Mouse (Mus musculus) stomach, postnatal 0 days (tissue): ENCODE measurements around the gene Gatc. TPM values are rescaled to one million over a fixed set of nuclear protein-coding genes. Genes with fewer than 3 reads are reported as not detected.

Experiments
- ATAC-seq: fragments of 200-750 bp; cut with Nextera tagmentation; 2 replicates; pipeline ENCODE4 v1.8.0; 2017; ENCODE audit not compliant: low FRiP score, low TSS enrichment
- DNase-seq: peaks from one replicate; pipeline ENCODE4 v3.0.0-alpha.2; 2016; ENCODE audit warnings: low spot score
- H3K27ac ChIP-seq: fragments of 300-500 bp; sonication (generic); replicated peaks from 2 replicates; pipeline ENCODE4 v1.5.1; 2014; ENCODE audit warnings: mild to moderate bottlenecking, control low read depth
- H3K27me3 ChIP-seq: fragments of 300-500 bp; sonication (generic); 2 replicates; pipeline ENCODE4 v1.6.1; 2014; ENCODE audit warnings: low read length; ENCODE audit not compliant: control insufficient read depth, insufficient read depth
- H3K36me3 ChIP-seq: fragments of 300-500 bp; sonication (generic); 2 replicates; pipeline ENCODE4 v1.6.1; 2014; ENCODE audit warnings: low read length, mixed read lengths; ENCODE audit not compliant: control insufficient read depth, insufficient read depth
- H3K4me1 ChIP-seq: fragments of 300-500 bp; sonication (generic); replicated peaks from 2 replicates; pipeline ENCODE4 v1.6.1; 2014; ENCODE audit warnings: antibody characterized with exemption; ENCODE audit not compliant: control insufficient read depth, insufficient read depth
- H3K4me2 ChIP-seq: fragments of 300-500 bp; sonication (generic); replicated peaks from 2 replicates; pipeline ENCODE4 v1.6.1; 2014; ENCODE audit warnings: low read depth, mild to moderate bottlenecking, control low read depth, moderate library complexity
- H3K4me3 ChIP-seq: fragments of 300-500 bp; sonication (generic); 2 replicates; pipeline ENCODE4 v1.5.1; 2014; ENCODE audit warnings: low read depth, low read length, control low read depth
- H3K9ac ChIP-seq: fragments of 300-500 bp; sonication (generic); 2 replicates; pipeline ENCODE4 v1.6.1; 2014; ENCODE audit warnings: mild to moderate bottlenecking, low read length, control low read depth, mixed read lengths
- H3K9me3 ChIP-seq: fragments of 300-500 bp; sonication (generic); 2 replicates; pipeline ENCODE4 v1.6.1; 2016; ENCODE audit warnings: low read length; ENCODE audit not compliant: control insufficient read depth
- CTCF ChIP-seq: IDR thresholded peaks from 2 replicates; pipeline ENCODE4 v1.5.1; 2016; ENCODE audit warnings: antibody characterized with exemption, low read depth, mild to moderate bottlenecking, moderate library complexity
- EP300 ChIP-seq: optimal IDR thresholded peaks from 2 replicates; pipeline ENCODE3; 2016; ENCODE audit warnings: antibody characterized with exemption
- WGBS: fragments of 180-500 bp; shearing (Covaris S2); extraction: QIAGEN DNeasy Blood & Tissue Kit; methylation state at CpG from one replicate; pipeline ENCODE4 v1.1.7; 2014; 5-methylcytosine and 5-hydroxymethylcytosine counted together
- polyA plus RNA-seq: library from polyadenylated mRNA; unstranded; fragments of >200 nt; fragmentation: Nextera tagmentation; extraction: Ambion mirVana; gene quantifications from 2 replicates; pipeline ENCODE4 v1.2.1, GENCODE M21; 2015

The Gatc gene
- polyA plus RNA-seq, 1 experiment from 2014 or later, result 12.9 TPM

GRCm38 (mm10) chr5:115358872-115359271 lies 17.9 kb upstream of the Gatc start:
- DNase-seq, result peak; percentile 91
- Histone ChIP-seq H3K27ac (no peak overlapping the region), H3K27me3 (no peaks in the 10 kb centered on the region), H3K4me3 (no peak overlapping the region), H3K36me3 (no peaks in the 10 kb centered on the region), H3K9me3 (no peaks in the 10 kb centered on the region), H3K4me2 (no peak overlapping the region), H3K4me1 (no peaks in the 10 kb centered on the region), H3K9ac (no peak overlapping the region)
- peak; percentile 88 for ATAC-seq
- TF ChIP-seq CTCF (peak; percentile 97), EP300 (no peak)
- 2% methylated on average over 12 of the region's 12 CpGs for WGBS

DNA sequence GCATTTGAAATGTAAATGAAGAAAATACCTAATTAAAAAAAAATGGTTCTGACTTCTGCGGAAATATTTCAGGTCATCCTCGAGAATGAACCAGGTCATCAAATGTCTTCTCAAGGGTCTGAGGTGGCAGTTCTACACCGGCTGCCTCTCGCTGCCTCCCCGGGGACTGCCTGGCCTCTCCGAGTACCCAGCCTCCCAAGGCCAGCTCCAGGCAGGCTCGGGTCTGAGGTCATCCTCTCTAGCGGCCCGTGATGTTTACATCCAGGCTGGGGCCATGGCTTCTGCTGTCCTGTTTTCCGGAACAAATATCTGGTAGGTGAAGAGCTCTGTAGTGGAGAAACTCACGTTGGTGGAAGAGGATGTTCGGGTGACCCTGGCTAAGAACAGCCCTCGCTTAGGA lies 14.1 kb upstream of the Gatc start:
- Histone ChIP-seq H3K27me3 (no peaks in the 10 kb centered on the region), H3K4me3 (no peak overlapping the region), H3K9me3 (no peaks in the 10 kb centered on the region), H3K4me1 (no peaks in the 10 kb centered on the region), H3K27ac (no peak overlapping the region), H3K9ac (no peak overlapping the region), H3K4me2 (no peak overlapping the region), H3K36me3 (no peaks in the 10 kb centered on the region)
- no peak for DNase-seq
- ATAC-seq, result no peak
- no peak for TF ChIP-seq EP300
- 42% methylated on average over 13 of the region's 13 CpGs for WGBS

- H3K36me3 ChIP-seq, result no peaks in the 10 kb centered on the region
- no peaks in the 10 kb centered on the region for H3K9me3 ChIP-seq
- DNase-seq (no peak), ATAC-seq (no peak)
- H3K9ac ChIP-seq, result no peak overlapping the region
- H3K4me2 ChIP-seq, result no peak overlapping the region
- H3K27ac ChIP-seq, result no peak overlapping the region
- H3K4me3 ChIP-seq, result no peak overlapping the region
- 75% methylated on average over 5 of the region's 5 CpGs for WGBS
- H3K4me1 ChIP-seq, result no peaks in the 10 kb centered on the region; the same call in 1 of the 2 replicates
- no peaks in the 10 kb centered on the region for H3K27me3 ChIP-seq
- peak; percentile 22 for TF ChIP-seq CTCF
- TF ChIP-seq EP300, result no peak
These were observed 10.4 kb upstream of the Gatc start for GRCm38 (mm10) chr5:115351348-115351747.

- H3K36me3 ChIP-seq, result peaks cover 4% of the 10 kb centered on the region; the same call in 1 of the 2 replicates
- peak overlapping the region; percentile 74 for H3K27ac ChIP-seq
- H3K9me3 ChIP-seq, result no peaks in the 10 kb centered on the region
- TF ChIP-seq EP300, result no peak
- TF ChIP-seq CTCF, result no peak
- ATAC-seq (peak; percentile 20), DNase-seq (no peak)
- WGBS, result under 1% methylated on average over 18 of the region's 18 CpGs
- H3K9ac ChIP-seq, result peak overlapping the region; percentile 62
- H3K4me3 ChIP-seq, result peak overlapping the region; percentile 73
- H3K4me2 ChIP-seq, result peak overlapping the region; percentile 84
- no peaks in the 10 kb centered on the region for H3K27me3 ChIP-seq
- no peaks in the 10 kb centered on the region; the same call in 1 of the 2 replicates for H3K4me1 ChIP-seq
These were observed 8.2 kb upstream of the Gatc start for GRCm38 (mm10) chr5:115349225-115349555.

DNA sequence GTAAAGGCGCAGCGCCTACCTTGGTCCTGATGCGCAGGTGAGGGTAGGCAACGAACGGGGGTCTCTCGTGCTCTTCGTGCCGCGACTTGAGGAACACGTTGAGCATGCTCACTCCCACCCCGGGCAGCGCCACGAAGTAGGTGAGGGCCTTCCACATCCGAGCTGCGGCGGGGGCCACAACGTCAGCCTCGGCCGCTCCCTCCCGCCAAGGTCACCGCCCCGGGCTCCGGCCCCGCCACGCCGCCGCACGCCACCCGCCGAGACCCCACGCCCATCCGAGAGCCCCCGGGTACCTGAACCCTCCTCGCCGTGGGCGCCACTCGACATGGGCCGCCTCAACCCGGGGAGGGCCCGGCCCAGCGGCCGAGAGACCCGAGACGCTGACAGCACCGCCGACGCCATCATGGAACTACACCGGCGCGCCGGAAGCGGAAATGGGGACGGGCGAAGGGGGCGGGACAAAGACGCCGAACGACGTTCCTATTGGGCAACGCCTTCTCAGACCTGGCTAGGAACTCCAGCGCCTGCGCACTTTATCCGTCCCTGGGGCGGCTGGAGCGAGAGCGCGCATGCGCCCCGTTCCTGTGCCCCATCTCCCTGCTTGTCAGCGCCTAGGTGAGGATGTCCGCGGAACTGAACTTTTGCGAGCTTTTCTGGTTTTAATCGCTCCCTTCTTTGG lies 7.7 kb upstream of the Gatc start, which contains the start of gene Cox6a1:
Cox6a1 (minus strand) TSS at position 436 of the 679 bp plus-strand sequence.
- H3K9ac ChIP-seq, result peak within 1 kb of the TSS; percentile 76
- WGBS, result under 1% methylated on average over 62 of the region's 74 CpGs
- H3K4me2 ChIP-seq, result peak within 1 kb of the TSS; percentile 86
- ATAC-seq, result peak; percentile 91
- no peaks in the 10 kb centered on the region for H3K27me3 ChIP-seq
- TF ChIP-seq CTCF, result peak; percentile 47
- no peak for TF ChIP-seq EP300
- peak within 1 kb of the TSS; percentile 74 for H3K27ac ChIP-seq
- no peaks in the 10 kb centered on the region; the same call in 1 of the 2 replicates for H3K4me1 ChIP-seq
- H3K36me3 ChIP-seq, result peaks cover 4% of the 10 kb centered on the region; the same call in 1 of the 2 replicates
- peak within 1 kb of the TSS; percentile 73 for H3K4me3 ChIP-seq
- peak; percentile 99 for DNase-seq
- no peaks in the 10 kb centered on the region for H3K9me3 ChIP-seq

DNA sequence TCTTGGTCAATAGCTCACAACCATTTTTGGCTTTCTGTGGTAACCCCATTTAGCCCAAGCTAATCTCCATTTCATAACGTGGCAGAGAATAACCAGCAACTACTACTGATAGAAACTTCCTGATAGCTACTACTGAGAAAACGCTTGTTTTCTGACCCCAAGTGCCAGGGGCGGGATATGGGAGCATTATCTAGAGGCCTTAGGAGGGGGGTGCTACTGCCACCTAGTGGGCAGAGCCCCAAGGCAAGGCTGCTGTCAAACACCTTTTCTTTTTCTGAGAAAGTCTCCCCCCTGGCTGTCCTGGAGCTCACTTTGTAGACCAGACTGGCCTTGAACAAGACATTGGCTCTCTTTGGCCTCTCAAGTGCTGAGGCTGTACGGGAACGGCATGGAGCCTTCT lies 6.6 kb upstream of the Gatc start:
- TF ChIP-seq CTCF, result peak; percentile 88
- TF ChIP-seq EP300, result no peak
- peak; percentile 63 for ATAC-seq
- Histone ChIP-seq H3K4me3 (peak overlapping the region; percentile 73), H3K9ac (0 out of 2 replicates have a peak overlapping the region, but pooled peaks have one; percentile 76), H3K27ac (no peak overlapping the region), H3K4me1 (no peaks in the 10 kb centered on the region; the same call in 1 of the 2 replicates), H3K9me3 (no peaks in the 10 kb centered on the region), H3K4me2 (peak overlapping the region; percentile 86), H3K36me3 (peaks cover 4% of the 10 kb centered on the region; the same call in 1 of the 2 replicates), H3K27me3 (no peaks in the 10 kb centered on the region)
- peak; percentile 88 for DNase-seq
- WGBS, result under 1% methylated on average over 5 of the region's 5 CpGs
